Mouse (Mus musculus) forebrain, embryonic 14.5 days (tissue): ENCODE measurements at regions not wholly inside any gene's neighbourhood (a gene's known extent, or its start where the extent isn't known, plus 50 kb on each side); places are given as distances from the start of the nearest gene placed in this dataset.
A peak's percentile ranks its signal among the peaks of the same experiment; 100 is the strongest.

ENCODE experiments used
- ATAC-seq: fragments of 200-750 bp; cut with Nextera tagmentation; 2 replicates; pipeline ENCODE4 v1.8.0; 2017; ENCODE audit warnings: mild to moderate bottlenecking, moderate library complexity
- DNase-seq: peaks from one replicate; pipeline ENCODE4 v3.0.0-alpha.2; 2015; ENCODE audit warnings: low spot score
- H3K27ac ChIP-seq: fragments of 300-500 bp; sonication (generic); 2 replicates; pipeline ENCODE4 v1.5.1; 2014; ENCODE audit warnings: low read depth, mild to moderate bottlenecking, control low read depth, low read length, moderate library complexity
- H3K27me3 ChIP-seq: fragments of 300-500 bp; sonication (generic); replicated peaks from 2 replicates; pipeline ENCODE4 v1.6.1; 2014; ENCODE audit warnings: low read length, control low read depth, mixed read lengths; ENCODE audit not compliant: control insufficient read depth, insufficient read depth
- H3K36me3 ChIP-seq: fragments of 300-500 bp; sonication (generic); 2 replicates; pipeline ENCODE4 v1.6.1; 2014; ENCODE audit warnings: low read length, control low read depth; ENCODE audit not compliant: control insufficient read depth, insufficient read depth
- H3K4me1 ChIP-seq: fragments of 300-500 bp; sonication (generic); 2 replicates; pipeline ENCODE4 v1.6.1; 2014; ENCODE audit warnings: antibody characterized with exemption, low read length, control low read depth; ENCODE audit not compliant: control insufficient read depth, insufficient read depth
- H3K4me2 ChIP-seq: fragments of 300-500 bp; sonication (generic); 2 replicates; pipeline ENCODE4 v1.6.1; 2014; ENCODE audit warnings: mild to moderate bottlenecking, control low read depth, low read length
- H3K4me3 ChIP-seq: fragments of 300-500 bp; sonication (generic); 2 replicates; pipeline ENCODE4 v1.5.1; 2014; ENCODE audit warnings: low read depth, low read length, control low read depth
- H3K9ac ChIP-seq: fragments of 300-500 bp; sonication (generic); 2 replicates; pipeline ENCODE4 v1.6.1; 2014; ENCODE audit warnings: mild to moderate bottlenecking, low read length, control low read depth, moderate library complexity
- H3K9me3 ChIP-seq: fragments of 300-500 bp; sonication (generic); replicated peaks from 2 replicates; pipeline ENCODE4 v1.6.1; 2016; ENCODE audit warnings: low read length, control low read depth, mixed read lengths; ENCODE audit not compliant: control insufficient read depth
- WGBS: fragments of 180-500 bp; shearing (Covaris S2); extraction: QIAGEN DNeasy Blood & Tissue Kit; methylation state at CpG from one replicate; pipeline ENCODE4 v1.1.7; 2014; 5-methylcytosine and 5-hydroxymethylcytosine counted together

DNA sequence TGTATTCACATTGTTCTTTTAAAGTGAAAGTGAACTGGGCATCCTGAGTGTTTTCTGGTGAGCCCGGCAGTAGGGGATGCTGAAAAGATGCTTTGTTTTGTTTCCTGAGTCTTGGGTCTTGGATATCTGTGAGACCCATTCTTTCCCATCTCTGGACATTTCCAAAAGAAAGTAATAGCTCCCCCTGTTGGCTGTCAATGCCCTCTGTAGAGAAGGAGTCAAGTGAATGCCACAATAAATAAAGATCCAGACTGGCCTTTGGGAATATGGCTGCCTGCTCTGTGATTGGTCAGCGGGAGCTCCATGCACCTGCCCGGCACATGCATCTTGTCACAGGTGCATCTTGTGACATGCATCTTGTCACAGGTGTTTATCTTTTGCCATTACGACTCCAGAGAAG, 209.4 kb upstream of the 1700012A03Rik start:
- no peak overlapping the region for H3K9ac ChIP-seq
- no peaks in the 10 kb centered on the region for H3K27me3 ChIP-seq
- 87% methylated on average over 4 of the region's 4 CpGs for WGBS
- H3K4me2 ChIP-seq: no peak overlapping the region
- DNase-seq (no peak), ATAC-seq (no peak)
- no peaks in the 10 kb centered on the region for H3K4me1 ChIP-seq
- no peak overlapping the region for H3K4me3 ChIP-seq
- no peaks in the 10 kb centered on the region for H3K9me3 ChIP-seq
- H3K27ac ChIP-seq: no peak overlapping the region
- H3K36me3 ChIP-seq: no peaks in the 10 kb centered on the region

DNA sequence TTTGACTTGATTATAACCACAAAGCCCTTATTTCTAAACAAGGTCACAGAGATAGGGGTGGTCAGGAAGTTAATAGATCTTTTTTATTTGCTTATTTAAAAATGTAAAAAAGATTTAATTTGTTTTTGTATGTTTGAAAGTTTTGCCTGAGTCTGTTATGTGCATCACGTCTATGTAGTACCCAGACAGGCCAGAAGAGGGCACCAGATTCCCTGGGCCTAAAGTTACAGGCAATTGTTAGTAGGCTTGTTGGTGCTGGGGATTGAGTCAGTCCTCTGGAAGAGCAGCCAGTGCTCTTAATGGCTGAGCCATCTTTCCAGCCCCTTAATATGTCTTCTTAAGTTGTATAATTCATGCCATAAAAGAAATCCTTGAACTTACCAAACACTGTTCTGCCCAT, 211.5 kb upstream of the 1700012A03Rik start:
- Histone ChIP-seq H3K27me3 (no peaks in the 10 kb centered on the region), H3K4me2 (no peak overlapping the region), H3K9me3 (no peaks in the 10 kb centered on the region), H3K4me3 (no peak overlapping the region), H3K4me1 (no peaks in the 10 kb centered on the region), H3K27ac (no peak overlapping the region), H3K36me3 (no peaks in the 10 kb centered on the region), H3K9ac (no peak overlapping the region)
- ATAC-seq: no peak
- no peak for DNase-seq
- WGBS: 53% methylated on average over 1 of the region's 1 CpGs

GRCm38 (mm10) chr6:31835795-31836194, 214.3 kb upstream of the 1700012A03Rik start:
- Histone ChIP-seq H3K36me3 (no peaks in the 10 kb centered on the region), H3K4me3 (no peak overlapping the region), H3K27ac (no peak overlapping the region), H3K4me1 (no peaks in the 10 kb centered on the region), H3K27me3 (no peaks in the 10 kb centered on the region), H3K9me3 (no peaks in the 10 kb centered on the region), H3K4me2 (no peak overlapping the region), H3K9ac (no peak overlapping the region)
- no peak for ATAC-seq
- peak; percentile 23 for DNase-seq

DNA sequence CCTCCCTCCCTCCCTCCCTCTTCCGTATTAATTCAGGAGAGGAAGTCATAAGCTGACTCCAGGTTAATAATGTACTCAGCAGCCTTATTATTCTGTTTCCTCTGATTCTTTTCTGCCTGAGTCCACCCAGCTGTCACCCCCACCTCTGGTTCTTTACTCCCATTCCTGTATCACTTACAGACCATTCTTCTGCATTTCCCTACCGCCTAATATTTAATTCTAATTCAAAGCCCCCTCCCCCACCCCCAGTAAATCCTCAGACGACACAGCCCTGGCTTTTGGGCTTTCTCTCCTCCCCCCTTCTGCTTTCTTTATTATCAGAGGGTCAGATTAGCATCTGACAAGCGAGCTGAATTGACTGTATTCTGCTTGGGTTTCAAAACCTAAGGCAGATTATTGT, 215.5 kb upstream of the 1700012A03Rik start:
- Histone ChIP-seq H3K9ac (no peak overlapping the region), H3K36me3 (no peaks in the 10 kb centered on the region), H3K4me2 (no peak overlapping the region), H3K27me3 (no peaks in the 10 kb centered on the region), H3K4me1 (no peaks in the 10 kb centered on the region), H3K9me3 (no peaks in the 10 kb centered on the region), H3K27ac (no peak overlapping the region), H3K4me3 (no peak overlapping the region)
- DNase-seq (peak; percentile 19), ATAC-seq (0 out of 2 replicates have a peak, but pooled peaks have one; percentile 20)
- WGBS: 1% methylated on average over 3 of the region's 4 CpGs

DNA sequence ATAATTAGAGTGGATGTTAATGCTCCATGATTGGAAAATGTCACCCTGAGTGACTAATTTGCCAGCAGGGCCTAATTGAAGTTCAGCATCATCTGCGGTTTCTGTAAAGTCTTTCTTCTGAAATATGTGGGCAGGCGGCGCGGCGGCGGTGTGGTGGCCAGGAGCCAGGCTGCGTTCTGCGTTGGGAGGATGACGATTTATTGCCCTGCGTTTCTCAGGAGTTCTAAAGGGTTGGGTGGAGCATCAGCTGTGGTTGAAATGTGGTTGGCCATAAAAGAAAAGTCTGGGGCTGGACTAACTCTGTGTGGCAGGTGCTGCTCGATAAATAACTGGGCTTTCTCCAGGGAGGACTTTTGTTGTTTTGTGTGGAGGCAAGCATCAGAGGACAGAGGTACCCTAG, 219.4 kb upstream of the 1700012A03Rik start:
- H3K4me3 ChIP-seq: no peak overlapping the region
- H3K27me3 ChIP-seq: no peaks in the 10 kb centered on the region
- ATAC-seq: no peak
- no peak overlapping the region for H3K27ac ChIP-seq
- DNase-seq: peak; percentile 19
- no peaks in the 10 kb centered on the region for H3K36me3 ChIP-seq
- WGBS: 59% methylated on average over 11 of the region's 11 CpGs
- no peaks in the 10 kb centered on the region for H3K4me1 ChIP-seq
- no peaks in the 10 kb centered on the region for H3K9me3 ChIP-seq
- no peak overlapping the region for H3K9ac ChIP-seq
- H3K4me2 ChIP-seq: no peak overlapping the region

DNA sequence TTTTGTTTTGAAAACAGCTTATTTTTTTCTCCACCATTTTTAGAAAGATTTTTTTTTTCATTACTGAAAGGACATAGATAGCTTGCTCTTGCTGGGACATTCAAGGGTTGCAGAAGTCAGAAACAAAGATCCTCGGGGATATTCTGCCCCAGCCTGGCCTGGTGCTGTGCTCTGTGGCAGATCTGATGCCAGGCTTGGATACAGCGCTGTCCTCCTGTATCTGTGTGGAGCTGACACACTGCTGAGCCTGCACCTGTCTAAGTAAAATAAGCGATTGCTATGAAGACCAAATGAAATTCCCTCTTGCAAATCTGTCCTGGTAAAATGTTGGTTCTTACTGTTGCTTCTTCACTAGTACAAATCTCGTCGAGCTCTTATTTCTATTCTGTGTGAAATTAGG, 226.4 kb upstream of the 1700012A03Rik start:
- no peak overlapping the region for H3K27ac ChIP-seq
- WGBS: 90% methylated on average over 5 of the region's 5 CpGs
- H3K9me3 ChIP-seq: no peaks in the 10 kb centered on the region
- no peak overlapping the region for H3K9ac ChIP-seq
- H3K36me3 ChIP-seq: no peaks in the 10 kb centered on the region
- ATAC-seq (no peak), DNase-seq (no peak)
- H3K4me2 ChIP-seq: no peak overlapping the region
- H3K27me3 ChIP-seq: no peaks in the 10 kb centered on the region
- H3K4me3 ChIP-seq: no peak overlapping the region
- no peaks in the 10 kb centered on the region; the same call in 1 of the 2 replicates for H3K4me1 ChIP-seq

- no peaks in the 10 kb centered on the region for H3K36me3 ChIP-seq
- H3K4me1 ChIP-seq: no peaks in the 10 kb centered on the region; the same call in 1 of the 2 replicates
- no peak overlapping the region for H3K4me2 ChIP-seq
- H3K9me3 ChIP-seq: no peaks in the 10 kb centered on the region
- no peak overlapping the region for H3K4me3 ChIP-seq
- DNase-seq: no peak
- ATAC-seq: no peak
- no peak overlapping the region for H3K9ac ChIP-seq
- 82% methylated on average over 9 of the region's 9 CpGs for WGBS
- no peaks in the 10 kb centered on the region for H3K27me3 ChIP-seq
- no peak overlapping the region for H3K27ac ChIP-seq
Observed at GRCm38 (mm10) chr6:31822186-31823085, 227.6 kb upstream of the 1700012A03Rik start.

- Histone ChIP-seq H3K4me1 (no peaks in the 10 kb centered on the region; the same call in 1 of the 2 replicates), H3K27ac (no peak overlapping the region), H3K4me3 (no peak overlapping the region), H3K36me3 (no peaks in the 10 kb centered on the region), H3K9me3 (no peaks in the 10 kb centered on the region), H3K4me2 (no peak overlapping the region), H3K27me3 (no peaks in the 10 kb centered on the region), H3K9ac (no peak overlapping the region)
- 77% methylated on average over 7 of the region's 7 CpGs for WGBS
- ATAC-seq (no peak), DNase-seq (no peak)
Observed at GRCm38 (mm10) chr6:31821621-31822020, 228.4 kb upstream of the 1700012A03Rik start.

GRCm38 (mm10) chr6:31817640-31818039, 232.4 kb upstream of the 1700012A03Rik start:
- H3K4me3 ChIP-seq: no peak overlapping the region
- ATAC-seq (no peak), DNase-seq (no peak)
- H3K27me3 ChIP-seq: no peaks in the 10 kb centered on the region
- H3K9ac ChIP-seq: no peak overlapping the region
- no peaks in the 10 kb centered on the region for H3K9me3 ChIP-seq
- WGBS: 87% methylated on average over 1 of the region's 1 CpGs
- no peaks in the 10 kb centered on the region for H3K36me3 ChIP-seq
- H3K27ac ChIP-seq: no peak overlapping the region
- H3K4me1 ChIP-seq: no peaks in the 10 kb centered on the region; the same call in 1 of the 2 replicates
- no peak overlapping the region for H3K4me2 ChIP-seq
